In genomic region chr5:110769272-110769671, GRCm38 (mm10) we compare ENCODE assay signal across 8 mouse cellular contexts. TPM values are rescaled to one million over a fixed set of nuclear protein-coding genes. Genes with fewer than 3 reads are reported as not detected.
DNase-seq lines count a peak whose midpoint lies in the region; ATAC-seq lines count a peak whose summit lies in the region.
"Had no signal": no experiment of that assay in that cellular context is flagged by ENCODE, and none has a peak within 500 bp of the region (broad histone marks: within the 10 kb centered on the region; RNA-seq: fewer than 3 reads in every experiment).

No protein-coding gene starts in this region.

- ATAC-seq in lung, embryonic 16.5 days (ENCODE audit: low read depth) = no peak
- ATAC-seq in limb, embryonic 13.5 days (ENCODE audit: low FRiP score, low read depth) = no peak
- ATAC-seq in stomach, embryonic 14.5 days (ENCODE audit: insufficient number of reproducible peaks, insufficient read depth, low FRiP score, low read depth) = no peak

- H3K27me3 ChIP-seq in lung, embryonic 16.5 days (ENCODE audit: control insufficient read depth, insufficient read depth, low read depth, low read length) = no peaks in the 10 kb centered on the region
- H3K27me3 ChIP-seq in erythroblast, embryonic 14.5 days (ENCODE audit: control insufficient read depth) = no peaks in the 10 kb centered on the region
- no peaks in the 10 kb centered on the region for H3K27me3 ChIP-seq in limb, embryonic 13.5 days
- H3K27me3 ChIP-seq in stomach, embryonic 14.5 days (ENCODE audit: control insufficient read depth, insufficient read depth, low read length) = no peaks in the 10 kb centered on the region

- no peaks in the 10 kb centered on the region for H3K9me3 ChIP-seq in lung, embryonic 16.5 days (ENCODE audit: control insufficient read depth, low read length)
- no peaks in the 10 kb centered on the region for H3K9me3 ChIP-seq in erythroblast, embryonic 14.5 days (ENCODE audit: control insufficient read depth, low read length)
- H3K9me3 ChIP-seq in limb, embryonic 13.5 days = no peaks in the 10 kb centered on the region
- H3K9me3 ChIP-seq in stomach, embryonic 14.5 days (ENCODE audit: control insufficient read depth, low read depth, low read length) = no peaks in the 10 kb centered on the region

- DNase-seq in lung, postnatal 36 days = no peak
- no peak for DNase-seq in thymus, adult 18-20 months
- no peak for DNase-seq in kidney, postnatal 36 days
- DNase-seq: retina, postnatal 1 day had no signal

- H3K9ac ChIP-seq in lung, embryonic 16.5 days (ENCODE audit: low read length) = peak overlapping the region; percentile 94
- H3K9ac ChIP-seq in limb, embryonic 13.5 days = peak overlapping the region; percentile 97
- peak overlapping the region; percentile 84 for H3K9ac ChIP-seq in stomach, embryonic 14.5 days (replicated peaks; ENCODE audit: low read depth, low read length)

- H3K4me3 ChIP-seq in lung, embryonic 16.5 days (ENCODE audit: low read length) = peak overlapping the region; percentile 96
- peak overlapping the region; percentile 98 for H3K4me3 ChIP-seq in erythroblast, embryonic 14.5 days (replicated peaks)
- H3K4me3 ChIP-seq in limb, embryonic 13.5 days = peak overlapping the region; percentile 91
- H3K4me3 ChIP-seq in stomach, embryonic 14.5 days (ENCODE audit: low read depth, low read length) = peak overlapping the region; percentile 94

- 46% methylated on average over 4 of the region's 4 CpGs for WGBS in lung, embryonic 16.5 days
- WGBS in limb, embryonic 13.5 days = 47% methylated on average over 4 of the region's 4 CpGs
- WGBS in stomach, embryonic 14.5 days = 52% methylated on average over 4 of the region's 4 CpGs

- peak overlapping the region; percentile 75 for H3K4me2 ChIP-seq in lung, embryonic 16.5 days (ENCODE audit: low read depth, low read length)
- peak overlapping the region; percentile 79 for H3K4me2 ChIP-seq in limb, embryonic 13.5 days (replicated peaks)
- peak overlapping the region; percentile 65 for H3K4me2 ChIP-seq in stomach, embryonic 14.5 days (replicated peaks; ENCODE audit: low read depth, low read length)

- H3K27ac ChIP-seq in lung, embryonic 16.5 days (ENCODE audit: low read length) = no peak overlapping the region
- H3K27ac ChIP-seq in limb, embryonic 13.5 days = no peak overlapping the region
- H3K27ac ChIP-seq in stomach, embryonic 14.5 days (ENCODE audit: low read length) = no peak overlapping the region

- peaks cover 9% of the 10 kb centered on the region for H3K4me1 ChIP-seq in lung, embryonic 16.5 days (replicated peaks; ENCODE audit: control insufficient read depth, insufficient read depth, low read length)
- H3K4me1 ChIP-seq in erythroblast, embryonic 14.5 days (ENCODE audit: control insufficient read depth) = peaks cover 52% of the 10 kb centered on the region
- peaks cover 16% of the 10 kb centered on the region for H3K4me1 ChIP-seq in limb, embryonic 13.5 days
- peaks cover 10% of the 10 kb centered on the region for H3K4me1 ChIP-seq in stomach, embryonic 14.5 days (ENCODE audit: control insufficient read depth, insufficient read depth, low read length)

- peaks cover 7% of the 10 kb centered on the region for H3K36me3 ChIP-seq in lung, embryonic 16.5 days (ENCODE audit: control insufficient read depth, insufficient read depth, low read length)
- H3K36me3 ChIP-seq in erythroblast, embryonic 14.5 days (ENCODE audit: control insufficient read depth) = peaks cover 67% of the 10 kb centered on the region
- peaks cover 19% of the 10 kb centered on the region for H3K36me3 ChIP-seq in limb, embryonic 13.5 days
- peaks cover 14% of the 10 kb centered on the region for H3K36me3 ChIP-seq in stomach, embryonic 14.5 days (ENCODE audit: control insufficient read depth, insufficient read depth, low read length)

RNA-seq across cellular contexts. Expression of gene Ep400, which starts 1.2 kb away (rescaled TPM):
- polyA plus RNA-seq in lung, embryonic 16.5 days (2015; fragmentation: Nextera tagmentation; extraction: Ambion mirVana) = 41.8 and 46.3 TPM in 2 replicates
- polyA plus RNA-seq in erythroblast, embryonic 14.5 days (2012) = 4.0 and 6.5 TPM in 2 replicates
- polyA plus RNA-seq in limb, embryonic 13.5 days (2015; fragmentation: Nextera tagmentation; extraction: Ambion mirVana) = 45.6 and 58.6 TPM in 2 replicates
- polyA plus RNA-seq in stomach, embryonic 14.5 days (2014; fragmentation: Nextera tagmentation; extraction: Ambion mirVana) = 50.3 and 51.6 TPM in 2 replicates

RNA-seq across cellular contexts. Expression of gene Pus1, which starts 11.2 kb away (rescaled TPM):
- polyA plus RNA-seq in lung, embryonic 16.5 days (2015; fragmentation: Nextera tagmentation; extraction: Ambion mirVana) = 25.2 and 27.8 TPM in 2 replicates
- polyA plus RNA-seq in erythroblast, embryonic 14.5 days (2012) = 3.1 and 3.7 TPM in 2 replicates
- 33.0 and 33.5 TPM in 2 replicates for polyA plus RNA-seq in limb, embryonic 13.5 days (2015; fragmentation: Nextera tagmentation; extraction: Ambion mirVana)
- 20.2 and 21.9 TPM in 2 replicates for polyA plus RNA-seq in stomach, embryonic 14.5 days (2014; fragmentation: Nextera tagmentation; extraction: Ambion mirVana)

RNA-seq across cellular contexts. Expression of gene Ulk1, which starts 40.6 kb away (rescaled TPM):
- polyA plus RNA-seq in lung, embryonic 16.5 days (2015; fragmentation: Nextera tagmentation; extraction: Ambion mirVana) = 13.1 and 16.3 TPM in 2 replicates
- 17.0 and 20.3 TPM in 2 replicates for polyA plus RNA-seq in erythroblast, embryonic 14.5 days (2012)
- 21.5 and 22.8 TPM in 2 replicates for polyA plus RNA-seq in limb, embryonic 13.5 days (2015; fragmentation: Nextera tagmentation; extraction: Ambion mirVana)
- polyA plus RNA-seq in stomach, embryonic 14.5 days (2014; fragmentation: Nextera tagmentation; extraction: Ambion mirVana) = 27.7 and 28.4 TPM in 2 replicates
